Mouse (Mus musculus) kidney, postnatal 25 days (tissue): ENCODE results near the gene Ccdc69.

ENCODE experiments used
- DNase-seq, 2 experiments: peaks; one replicate each; pipeline ENCODE4 v3.0.0; 2021; ENCODE audit warnings: mixed read lengths in 2 of 2

Ccdc69 gene

DNA sequence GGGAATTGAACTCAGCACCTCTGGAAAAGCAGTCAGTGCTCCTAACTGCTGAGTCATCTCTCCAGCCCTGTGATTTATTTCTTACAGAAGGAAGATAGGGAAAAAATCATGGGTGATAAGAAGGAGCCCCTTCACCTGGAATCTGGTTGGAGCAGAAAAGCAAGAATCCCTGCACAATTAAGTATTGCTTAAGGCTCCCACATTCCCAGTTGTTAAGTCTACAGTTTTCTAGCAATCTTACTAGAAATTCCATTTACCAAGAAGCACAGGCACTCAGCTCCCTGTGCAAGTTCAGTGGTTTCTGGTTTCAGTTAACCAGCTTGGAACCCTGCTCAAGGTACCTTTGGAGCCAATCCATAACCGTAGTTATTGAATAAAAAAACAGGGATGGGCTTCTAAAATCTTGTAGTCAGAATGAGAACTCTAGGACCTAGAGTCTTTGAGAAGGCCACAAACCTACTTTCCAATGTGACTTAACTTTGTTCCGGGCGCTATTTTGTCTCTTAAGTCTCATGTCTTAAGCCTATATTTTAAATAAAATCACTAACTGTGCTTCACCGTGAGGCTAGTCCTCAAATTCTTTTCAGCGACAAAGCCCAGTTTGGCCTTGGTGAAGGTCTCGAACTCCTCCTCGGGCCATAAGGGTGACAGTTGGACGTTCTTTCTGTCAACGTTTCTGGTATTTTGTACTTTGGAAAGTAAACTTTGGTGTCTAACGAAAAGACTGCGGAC lies 19.0 kb upstream of the Ccdc69 start:
- no peak for DNase-seq

DNA sequence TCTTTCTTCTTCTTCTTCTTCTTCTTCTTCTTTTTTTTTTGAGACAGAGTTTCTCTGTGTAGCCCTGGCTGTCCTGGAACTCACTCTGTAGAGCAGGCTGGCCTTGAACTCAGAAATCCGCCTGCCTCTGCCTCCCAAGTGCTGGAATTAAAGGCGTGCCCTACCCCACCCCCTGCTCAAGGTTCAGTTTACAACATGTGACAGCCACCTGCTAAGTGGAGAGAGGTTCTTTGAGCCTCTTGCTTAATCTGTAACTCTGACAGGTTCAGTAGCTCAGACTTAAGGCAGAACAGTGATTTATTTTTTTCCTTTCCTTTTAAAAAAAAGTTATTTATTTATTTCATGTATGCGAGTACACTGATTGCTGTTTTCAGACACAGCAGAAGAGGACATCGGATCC lies 18.4 kb upstream of the Ccdc69 start:
- peak; percentile 57 to 75 for DNase-seq

DNA sequence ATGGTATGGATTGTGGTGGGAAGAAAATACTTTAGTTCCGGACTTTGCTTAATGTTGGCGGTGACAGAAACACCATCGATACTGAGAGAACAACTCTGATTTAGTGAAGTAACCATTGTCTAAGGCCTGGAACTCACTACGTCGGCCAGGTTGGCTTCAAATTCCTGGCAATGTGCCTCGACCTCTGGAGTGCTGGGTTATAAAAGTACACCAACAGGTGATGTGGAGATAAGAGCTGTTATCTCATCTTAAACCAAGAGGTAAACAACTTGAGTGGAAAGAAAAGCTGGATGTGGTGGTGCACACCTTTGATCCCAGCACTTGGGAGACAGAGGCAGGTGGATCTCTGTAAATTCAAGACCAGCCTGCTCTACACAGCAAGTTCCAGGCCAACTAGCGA lies 15.2 kb upstream of the Ccdc69 start:
- DNase-seq: no peak

DNA sequence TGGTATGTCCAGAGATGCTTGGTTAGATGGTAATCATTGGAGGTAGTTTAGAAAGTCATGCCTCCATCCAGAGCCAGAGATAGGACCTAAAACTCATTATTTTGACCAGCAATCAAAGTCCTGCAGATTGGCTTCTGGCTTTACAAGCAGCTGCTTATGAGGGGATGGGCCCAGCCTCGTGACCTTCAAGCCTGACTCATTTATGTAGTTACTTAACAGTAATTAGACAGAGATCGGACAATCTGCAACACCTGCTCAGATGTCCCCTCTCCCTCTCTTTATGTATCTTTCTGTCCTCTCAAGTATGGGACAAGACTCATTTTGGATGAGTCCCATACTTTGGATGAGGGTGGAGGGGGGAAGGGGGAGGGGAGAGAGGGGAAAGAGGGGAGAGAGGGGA lies 12.0 kb upstream of the Ccdc69 start:
- no peak for DNase-seq

DNA sequence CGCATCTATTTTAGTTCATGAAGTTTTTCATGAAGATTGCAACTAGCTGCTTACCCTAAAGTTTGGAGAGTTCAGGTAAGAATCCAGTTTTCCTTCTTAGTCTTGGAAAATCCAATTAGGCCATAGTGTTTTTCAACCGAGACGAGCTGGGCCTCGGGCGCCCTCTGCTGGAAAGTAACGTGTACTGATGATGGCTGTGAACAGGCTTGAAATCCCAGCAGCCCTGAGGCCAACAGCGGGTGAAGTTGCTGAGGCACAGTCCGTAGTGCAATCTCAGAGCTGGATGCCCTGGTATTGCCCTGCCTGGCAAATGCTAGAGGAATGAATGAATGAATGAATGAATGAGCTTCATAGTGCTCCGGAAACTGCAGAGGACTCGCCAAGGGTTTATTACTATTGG lies 9.1 kb upstream of the Ccdc69 start:
- peak; percentile 71 to 82 for DNase-seq

DNA sequence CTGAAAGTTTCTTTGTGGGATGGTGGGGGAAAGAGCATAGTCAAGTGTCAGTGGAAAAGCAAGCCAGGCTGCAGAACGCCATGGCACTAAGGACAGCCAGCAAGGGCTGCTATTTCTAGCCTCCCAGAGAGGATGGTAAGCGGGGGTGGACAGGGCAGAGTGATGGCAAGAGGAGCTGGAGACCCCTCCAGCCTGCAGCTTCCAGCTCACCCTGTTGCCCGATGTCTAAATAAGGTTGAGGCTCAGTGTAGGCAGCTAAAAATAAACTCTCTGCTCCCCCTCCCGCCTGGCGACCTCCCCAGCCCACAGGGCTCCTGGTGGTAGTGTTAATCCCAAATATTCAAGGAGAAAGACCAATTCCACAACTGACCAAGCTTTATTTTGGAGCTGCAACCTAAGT lies 7.5 kb upstream of the Ccdc69 start:
- no peak for DNase-seq

DNA sequence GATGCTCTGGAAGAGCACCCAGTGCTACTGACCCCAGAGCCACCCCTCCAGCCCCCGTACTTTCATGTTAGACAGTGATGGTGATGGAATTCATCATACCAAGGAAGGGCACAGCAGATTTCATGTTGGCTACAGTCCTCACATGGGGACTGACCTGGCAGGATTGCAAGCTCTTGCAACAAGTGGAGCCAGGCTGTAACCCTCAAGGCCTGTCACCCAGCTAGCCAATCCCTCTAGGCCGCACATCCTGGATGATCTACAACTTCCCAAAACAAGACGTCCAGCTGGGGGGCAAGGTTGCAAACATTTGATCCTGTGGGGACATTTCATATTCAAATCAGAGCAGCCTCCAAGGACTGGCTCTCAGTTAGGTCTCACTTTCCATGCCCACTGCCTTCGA lies 6.7 kb upstream of the Ccdc69 start:
- DNase-seq: peak; percentile 38 to 62

DNA sequence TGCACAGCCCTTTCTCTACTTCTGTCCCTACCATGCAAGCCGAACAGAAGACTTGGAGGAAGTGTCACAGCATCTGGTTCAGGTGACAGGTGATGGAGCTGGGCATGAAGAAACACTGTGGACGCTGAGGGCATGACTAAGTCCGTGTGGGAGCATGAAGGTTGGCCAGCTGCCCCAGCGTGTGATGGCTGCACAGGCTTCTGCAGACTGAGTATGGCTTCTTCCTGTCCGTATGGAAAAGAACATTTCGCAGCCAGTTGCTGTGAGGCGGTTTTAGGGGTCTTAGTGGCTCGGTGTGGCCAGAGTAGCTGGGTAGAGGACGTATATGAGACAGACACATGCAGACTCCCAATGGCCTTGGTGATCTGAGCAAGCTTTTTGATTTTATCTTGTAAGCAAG lies 3.3 kb upstream of the Ccdc69 start:
- no peak for DNase-seq

DNA sequence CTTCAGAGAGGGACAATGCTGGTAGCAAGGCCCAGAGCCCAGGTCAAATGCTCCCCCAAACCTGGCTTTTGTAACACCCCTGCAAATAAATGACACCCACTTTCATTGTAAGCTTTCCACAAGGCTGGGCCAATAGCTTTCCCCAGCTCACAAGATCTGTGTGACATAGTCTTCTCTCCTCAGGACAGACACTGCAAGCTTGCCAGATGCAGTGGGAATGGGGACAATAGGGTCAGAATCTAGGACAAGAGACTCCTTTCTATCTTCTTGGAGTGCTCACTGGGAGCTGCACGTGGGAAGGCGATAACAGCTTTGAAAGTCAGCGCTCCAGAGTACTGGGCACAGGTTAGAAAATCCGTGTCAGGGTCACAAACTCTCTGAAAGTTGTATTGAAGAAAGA lies 1.2 kb upstream of the Ccdc69 start:
- no peak for DNase-seq

DNA sequence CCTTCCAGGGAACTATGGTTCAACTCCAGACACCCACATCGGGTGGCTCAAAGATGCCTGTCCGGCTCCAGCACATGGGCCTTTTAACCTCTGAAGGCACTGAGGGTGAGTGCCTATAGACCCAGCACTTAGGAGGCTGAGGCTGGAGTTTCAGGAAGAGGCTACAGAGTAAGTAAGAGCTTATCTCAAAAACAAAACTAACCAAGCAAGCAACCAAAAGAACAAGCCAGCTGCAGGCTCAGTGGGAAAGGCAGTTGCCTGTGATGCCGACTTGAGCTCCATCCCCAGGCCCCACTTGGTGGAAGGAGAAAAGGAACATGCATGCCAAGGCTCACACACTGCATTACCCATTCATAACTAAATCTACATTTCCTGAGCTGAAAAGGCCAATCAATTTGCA lies 571 bp upstream of the Ccdc69 start:
- no peak for DNase-seq

DNA sequence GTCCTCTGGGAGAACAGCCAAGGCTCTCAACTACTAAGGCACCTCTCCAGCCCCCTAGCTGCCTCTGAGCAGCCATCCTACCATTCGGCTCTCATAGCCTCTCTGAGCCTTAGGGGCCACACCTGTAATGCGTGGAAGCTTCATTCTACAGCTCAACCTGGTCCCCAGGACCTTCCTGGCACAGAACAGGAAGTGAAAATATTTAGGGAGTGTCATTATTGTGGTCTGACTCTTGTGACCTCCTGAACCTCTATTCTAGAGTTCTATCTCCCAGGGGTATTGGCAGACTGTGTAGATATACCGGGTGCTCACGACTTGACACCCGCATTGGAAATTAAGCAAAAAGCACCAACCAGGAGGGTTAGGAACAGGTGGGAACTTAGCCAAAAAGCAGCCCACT lies 1.7 kb downstream of the Ccdc69 start:
- no peak for DNase-seq

DNA sequence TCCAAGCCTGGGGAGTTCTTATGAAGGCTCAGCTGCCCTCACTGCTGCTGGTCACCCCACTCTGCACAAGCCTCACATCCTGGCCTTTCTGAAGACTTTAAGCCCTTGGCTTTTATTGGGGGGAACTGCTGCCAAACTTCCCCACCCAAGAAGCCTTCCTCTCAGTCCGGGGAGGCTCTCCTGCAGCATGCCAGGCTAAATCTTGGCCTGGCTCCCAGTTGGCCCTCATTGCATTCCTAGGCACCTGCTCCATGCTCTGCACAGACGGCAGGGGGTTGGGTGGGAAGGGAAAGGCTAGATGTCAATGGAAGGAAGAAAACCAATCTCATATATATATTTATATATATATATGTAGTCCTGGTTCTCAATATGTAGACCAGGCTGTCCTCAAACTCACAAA lies 2.3 kb downstream of the Ccdc69 start:
- peak; percentile 51 to 61 for DNase-seq

DNA sequence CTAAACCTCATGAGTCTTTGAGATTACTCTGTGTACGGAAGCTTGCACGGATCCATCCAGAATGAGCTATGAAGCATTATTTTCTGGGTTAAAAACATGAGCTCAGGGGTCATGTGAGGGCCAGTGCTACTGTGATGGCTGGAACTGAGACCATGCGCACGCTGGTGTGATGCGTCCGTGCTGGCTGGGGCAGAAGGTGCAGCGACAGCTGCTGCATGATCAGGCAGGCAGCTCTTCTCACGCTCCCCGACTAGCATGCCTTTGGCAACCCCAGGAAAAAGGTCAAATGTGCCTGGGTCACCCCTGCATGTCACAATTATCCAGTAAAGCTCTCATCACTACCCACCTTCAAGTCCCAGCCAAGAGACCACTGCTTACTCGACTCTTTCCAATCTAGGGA lies 4.7 kb downstream of the Ccdc69 start:
- no peak for DNase-seq

DNA sequence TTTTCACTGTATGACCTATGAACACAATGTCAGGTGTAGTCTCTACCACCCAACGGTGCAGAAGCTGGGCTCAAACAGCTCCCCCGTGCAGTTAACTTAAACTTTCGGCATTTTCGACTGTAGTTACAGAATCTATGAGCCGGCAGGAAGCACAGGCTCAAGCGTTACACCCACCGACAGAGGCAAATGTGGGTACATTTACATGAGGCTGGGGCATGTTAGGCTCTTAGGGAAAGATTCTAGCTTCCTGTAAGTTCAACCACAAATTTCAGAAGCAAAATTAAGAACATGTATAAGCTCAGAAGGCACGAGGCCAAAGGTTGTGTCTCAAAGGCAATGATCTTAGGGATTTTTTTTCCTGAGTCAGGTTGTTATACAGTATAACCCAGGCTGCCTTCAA lies 5.5 kb downstream of the Ccdc69 start:
- DNase-seq: no peak

DNA sequence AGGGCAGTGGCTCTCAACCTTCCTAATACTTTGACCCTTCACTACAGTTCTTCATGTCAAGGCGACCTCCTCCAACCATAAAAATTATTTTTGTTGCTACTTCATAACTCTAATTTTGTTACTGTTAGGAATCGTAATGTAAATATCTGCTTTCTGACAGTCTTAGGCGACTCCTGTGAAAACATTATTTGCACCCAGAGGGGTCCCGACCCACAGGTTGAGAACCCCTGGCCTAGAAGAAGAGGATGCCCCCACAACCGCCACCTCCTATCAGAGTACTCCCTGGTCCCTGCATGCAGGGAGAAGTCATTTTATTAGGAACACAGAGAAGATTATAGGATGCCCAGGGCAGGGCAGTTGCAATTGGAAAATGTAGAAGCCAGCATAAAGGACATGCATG lies 6.6 kb downstream of the Ccdc69 start:
- DNase-seq: no peak

DNA sequence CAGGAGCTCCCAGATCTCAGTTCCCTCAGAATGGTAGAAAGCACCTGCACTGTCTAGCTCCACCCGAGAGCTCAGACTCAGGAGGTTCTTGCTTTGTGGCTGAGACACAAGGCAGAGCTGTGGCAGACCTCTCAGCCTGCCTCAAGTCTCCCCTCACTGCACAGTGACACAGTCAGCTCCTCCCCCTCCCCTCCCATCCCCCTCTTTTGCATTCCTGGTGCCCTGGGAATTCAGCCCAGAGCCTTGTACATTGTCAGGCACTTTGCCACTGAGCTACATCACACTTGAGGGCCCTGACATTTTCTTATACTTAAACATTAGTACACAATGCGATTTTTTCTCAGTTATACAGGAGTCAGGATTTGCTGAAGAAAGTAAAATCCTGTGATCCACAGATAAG lies 8.9 kb downstream of the Ccdc69 start:
- no peak for DNase-seq

DNA sequence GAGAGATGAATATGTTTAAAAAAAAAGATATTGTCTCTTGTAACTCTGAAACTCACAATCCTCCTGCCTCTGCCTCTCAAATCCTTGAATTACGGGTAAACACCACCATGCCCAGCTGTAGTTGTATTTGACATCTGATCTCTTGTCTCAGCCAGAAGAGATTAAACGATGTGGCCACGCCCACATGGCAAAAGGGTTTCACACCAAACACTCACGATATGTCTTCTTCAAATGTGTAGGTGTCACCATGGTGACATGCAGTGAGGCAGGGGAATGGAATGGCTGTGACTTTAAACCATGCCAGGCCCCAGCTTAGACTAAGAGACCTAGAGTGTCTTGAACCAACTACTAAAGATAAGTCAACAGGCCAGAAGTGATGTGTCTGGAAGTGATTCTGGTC lies 11.0 kb downstream of the Ccdc69 start:
- no peak for DNase-seq

DNA sequence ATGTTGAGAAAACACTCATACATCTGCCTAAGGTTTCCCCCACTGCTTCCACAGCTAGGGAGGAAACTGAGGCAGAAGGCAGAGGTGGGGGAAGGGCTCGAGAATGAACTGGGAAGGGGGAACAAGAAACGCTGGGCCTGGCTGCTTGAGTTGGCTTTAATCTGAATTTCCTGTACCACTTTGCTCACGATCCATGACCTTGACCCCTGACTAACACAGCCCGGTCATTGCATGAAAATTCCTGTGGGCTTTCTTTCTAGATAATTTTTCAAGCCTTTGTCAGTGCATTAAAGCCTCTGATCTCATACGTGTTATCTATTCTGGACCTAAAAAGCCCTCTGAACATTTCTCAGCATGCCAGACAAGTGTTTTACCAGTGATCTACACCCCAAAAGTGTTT lies 15.1 kb downstream of the Ccdc69 start:
- no peak for DNase-seq

DNA sequence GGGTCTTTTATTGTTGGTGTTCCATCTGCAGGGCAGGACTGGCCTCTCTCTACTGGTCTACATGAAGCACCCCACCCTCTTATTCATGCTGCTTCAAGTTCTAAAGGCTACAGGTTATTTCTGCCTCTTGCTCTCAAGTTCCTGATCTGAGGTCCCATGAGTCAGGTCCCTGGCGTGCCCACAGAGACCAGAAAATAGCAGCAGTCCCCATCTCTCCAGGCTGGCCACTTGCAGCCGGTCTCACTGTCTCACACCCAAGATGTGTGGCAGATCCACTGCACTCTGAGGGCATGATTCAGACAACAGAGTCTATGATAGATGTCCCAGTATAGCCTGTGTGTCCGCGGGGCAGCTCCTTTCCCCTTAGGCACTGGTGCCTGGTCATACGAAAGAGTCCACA lies 17.1 kb downstream of the Ccdc69 start:
- DNase-seq: no peak

DNA sequence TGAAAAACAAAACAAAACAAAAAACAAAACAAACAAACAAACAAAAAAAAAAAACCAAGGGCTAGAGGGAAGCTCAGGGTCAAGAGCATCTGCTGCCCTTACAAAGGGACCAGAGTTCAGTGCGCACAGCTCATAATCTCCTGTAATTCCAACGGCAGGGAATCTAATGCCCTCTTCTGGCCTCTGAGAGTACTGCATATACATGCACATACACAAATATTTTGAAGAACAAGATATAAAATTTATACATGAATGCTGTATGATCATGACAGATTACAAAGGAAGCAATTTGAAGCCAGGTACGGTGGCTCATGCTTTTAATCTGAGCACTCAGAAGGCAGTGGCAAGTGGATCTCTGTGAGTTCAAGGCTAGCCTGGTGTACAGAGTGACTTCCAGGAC lies 20.4 kb downstream of the Ccdc69 start:
- DNase-seq: no peak

DNA sequence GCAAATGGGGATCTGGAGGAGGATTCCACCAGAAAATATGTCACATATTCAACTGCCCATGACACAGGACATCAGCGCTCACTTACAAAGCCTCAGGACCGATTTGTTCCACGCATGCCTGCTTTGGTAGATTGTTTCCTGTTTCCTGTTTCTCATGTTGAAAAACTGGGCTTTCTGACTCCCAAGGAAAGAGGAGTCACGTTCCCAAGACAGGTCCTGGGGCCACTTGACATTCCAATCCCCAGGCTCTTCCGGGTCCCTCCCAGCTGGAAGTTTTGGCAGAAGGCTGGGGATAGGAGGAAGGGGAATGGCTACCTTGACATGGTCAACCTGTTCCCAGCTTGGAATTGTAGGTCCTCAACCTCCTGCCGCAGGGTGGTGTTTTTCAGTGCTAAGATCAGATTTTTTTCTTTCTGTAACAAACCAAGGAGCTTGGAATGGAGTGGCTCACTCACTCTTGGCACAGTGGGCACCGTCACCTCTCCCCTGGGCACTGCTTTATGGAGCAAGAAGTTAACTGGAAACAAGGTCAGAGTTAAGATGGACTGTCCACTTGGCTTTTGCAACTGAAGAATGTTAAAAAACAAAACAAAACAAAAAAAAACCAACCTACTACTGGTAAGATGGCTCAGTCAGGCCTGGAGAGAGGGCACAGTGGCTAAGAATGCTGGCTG lies 27.0 kb downstream of the Ccdc69 start:
- DNase-seq: peak in 1 of 2 experiments; percentile 59

DNA sequence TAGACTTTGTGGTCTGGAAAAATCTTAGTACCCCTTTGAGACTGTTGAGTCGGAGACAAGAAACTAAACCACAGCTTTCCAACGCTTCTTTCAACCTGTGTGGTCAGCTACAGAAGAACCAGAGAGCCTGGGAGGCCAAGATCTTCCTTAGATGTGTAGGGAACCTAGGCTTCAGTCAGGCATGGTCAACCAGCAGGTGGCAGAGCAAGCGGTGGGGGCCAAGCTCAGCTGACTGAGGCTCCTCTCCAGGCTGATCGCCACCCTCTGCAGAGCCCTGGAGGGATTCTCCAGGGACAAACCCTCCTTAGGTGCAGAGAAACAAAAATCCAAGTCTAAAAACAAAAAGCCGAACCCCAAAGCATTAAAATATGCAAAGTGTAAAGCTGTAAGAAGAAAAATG lies 31.3 kb downstream of the Ccdc69 start:
- DNase-seq: peak; percentile 76 to 78

DNA sequence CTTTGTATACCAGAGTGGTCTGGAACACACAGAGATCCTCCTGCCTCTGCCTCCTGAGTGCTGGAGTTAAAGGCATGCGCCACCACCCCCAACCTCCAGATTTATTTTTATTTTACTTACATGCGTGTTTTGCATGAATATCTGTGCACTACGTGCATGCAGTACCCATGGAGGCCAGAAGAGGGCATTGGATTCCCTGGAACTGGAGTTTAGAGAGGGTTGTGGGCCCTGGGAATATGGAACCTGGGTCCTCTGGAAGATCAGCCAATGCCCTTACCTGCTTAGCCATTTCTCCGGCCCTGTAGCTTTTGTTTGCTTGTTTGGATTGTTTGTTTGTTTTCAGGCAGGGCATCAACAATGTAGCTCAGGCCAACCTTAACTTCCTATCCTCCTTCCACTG lies 36.6 kb downstream of the Ccdc69 start:
- peak in 1 of 2 experiments; percentile 44 for DNase-seq

DNA sequence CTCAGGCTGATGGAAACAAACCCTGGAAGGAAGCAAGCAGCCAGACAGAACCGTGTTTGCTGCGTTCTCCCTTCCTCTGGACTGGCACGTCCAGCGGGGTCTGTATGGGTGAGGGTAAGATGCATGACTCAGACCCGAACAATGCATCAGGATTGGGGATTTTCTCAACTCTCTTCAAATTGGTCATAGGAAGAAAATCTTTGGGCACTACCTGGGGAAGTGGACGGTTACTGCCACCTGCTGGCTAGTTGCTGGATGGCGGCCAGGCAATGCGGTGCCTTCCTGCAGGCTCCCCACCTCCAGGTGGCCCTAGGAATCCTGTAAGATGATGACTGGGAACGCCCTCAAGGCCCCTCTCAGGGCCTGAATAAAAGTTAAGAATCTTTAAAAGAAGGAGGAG lies 38.3 kb downstream of the Ccdc69 start:
- DNase-seq: peak; percentile 82 to 89

DNA sequence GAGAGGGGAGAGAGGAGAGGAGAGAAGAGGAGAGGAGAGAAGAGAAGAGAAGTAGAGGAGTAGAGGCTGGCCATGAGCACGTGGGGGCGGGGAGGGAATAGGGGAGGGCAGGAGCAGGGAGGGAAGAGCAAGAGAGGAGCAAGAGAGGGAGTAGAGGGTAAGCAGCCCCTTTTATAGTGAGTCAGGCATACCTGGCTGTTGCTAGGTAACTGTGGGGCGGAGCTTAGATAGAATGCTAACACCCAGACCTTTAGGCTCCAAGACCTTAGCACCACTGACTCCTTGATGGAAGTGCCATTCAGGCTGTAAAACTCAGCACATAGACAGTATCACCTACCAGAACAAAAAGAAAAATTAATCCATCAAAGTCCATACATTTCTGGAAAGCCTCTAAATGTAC lies 41.3 kb downstream of the Ccdc69 start:
- no peak for DNase-seq
